Mouse (Mus musculus): ENCODE results near the gene Pepd. TPM values are rescaled to one million over a fixed set of nuclear protein-coding genes. Genes with fewer than 3 reads are reported as not detected.

Gene Pepd
- total and polyA plus RNA-seq, 3 experiments = 29.7 to 48.0 TPM; not detected in 1

DNA sequence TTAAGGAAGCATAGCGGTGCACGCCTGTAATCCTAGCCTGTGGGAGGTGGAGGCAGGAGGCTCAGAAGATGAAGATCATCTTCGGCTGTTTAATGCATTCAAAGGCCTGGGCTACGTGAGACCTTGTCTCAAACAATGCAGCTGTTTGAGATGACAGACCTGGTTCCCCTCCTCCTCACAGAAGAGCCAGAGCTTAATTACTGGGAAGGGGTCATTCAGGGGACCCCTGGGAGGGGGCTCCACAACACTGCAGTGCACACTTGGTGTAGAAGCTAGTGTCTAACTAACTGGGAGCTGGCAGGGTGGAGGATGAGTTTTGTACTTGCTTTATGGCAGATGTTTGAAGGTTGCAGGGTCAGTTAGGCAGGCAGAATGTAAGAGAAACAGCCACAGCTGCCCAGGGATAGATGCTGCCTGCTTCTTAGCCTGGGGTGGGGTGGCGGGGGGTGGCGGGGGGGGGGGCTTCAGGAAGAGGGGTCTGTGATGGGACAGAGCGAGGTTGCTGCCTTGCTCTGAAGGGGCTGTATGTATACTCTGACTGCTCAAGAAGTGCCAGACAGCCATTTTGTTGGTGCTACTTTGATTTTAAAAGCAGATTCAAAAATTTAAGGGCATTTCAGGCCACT is 26.6 kb downstream of the Pepd start:
- no peak overlapping the region for H3K27ac ChIP-seq (ENCODE audit: control insufficient read depth, low read depth, low read length)
- no peaks in the 10 kb centered on the region for H3K4me1 ChIP-seq (ENCODE audit: control insufficient read depth in 1 of 2, insufficient read depth in 2 of 2, low read length in 2 of 2)
- H3K36me3 ChIP-seq (ENCODE audit: control insufficient read depth in 1 of 2, insufficient read depth in 2 of 2, low read length in 2 of 2) = no peaks in the 10 kb centered on the region; a peak in 1 of 4 replicates
- H3K9ac ChIP-seq (ENCODE audit: control insufficient read depth, low read depth, low read length, poor library complexity, severe bottlenecking) = no peak overlapping the region
- DNase-seq (ENCODE audit: low read depth, low spot score) = no peak
- H3K4me3 ChIP-seq (ENCODE audit: control insufficient read depth in 1 of 2, insufficient read depth in 1 of 2, low read depth in 2 of 2, low read length in 2 of 2) = no peak overlapping the region
- H3K27me3 ChIP-seq (ENCODE audit: control insufficient read depth in 1 of 2, insufficient read depth in 2 of 2, low read length in 2 of 2) = no peaks in the 10 kb centered on the region
- TF ChIP-seq ELF1 (IDR thresholded peaks at IDR 0.05; ENCODE audit: low read depth, low read length) (no peak), JUND (IDR thresholded peaks at IDR 0.05; ENCODE audit: low read depth, low read length) (no peak), ZC3H11A (IDR thresholded peaks at IDR 0.05; ENCODE audit: low read depth, low read length) (no peak), ZMIZ1 (IDR thresholded peaks at IDR 0.05; ENCODE audit: low read depth, low read length) (no peak), EP300 (IDR thresholded peaks at IDR 0.05; ENCODE audit: low read depth in 1 of 2, low read length in 2 of 2) (no peak), POLR2A (IDR thresholded peaks at IDR 0.05; ENCODE audit: control insufficient read depth in 1 of 2, insufficient read depth in 1 of 2, low read depth in 1 of 2, low read length in 2 of 2, poor library complexity in 1 of 2) (no peak), MYC (IDR thresholded peaks at IDR 0.05; ENCODE audit: low read depth, low read length) (no peak), MAFK (IDR thresholded peaks at IDR 0.05; ENCODE audit: borderline replicate concordance, low read depth, low read length) (no peak), BHLHE40 (IDR thresholded peaks at IDR 0.05; ENCODE audit: borderline replicate concordance, low read depth, low read length) (no peak), MEF2A (IDR thresholded peaks at IDR 0.05; ENCODE audit: extremely low read depth, insufficient replicate concordance, low read depth, low read length, poor library complexity, severe bottlenecking) (no peak), CTCF (IDR thresholded peaks at IDR 0.05 in 2 of 3, conservative IDR thresholded peaks at IDR 0.05 in 1 of 3; ENCODE audit: control insufficient read depth in 1 of 3, insufficient read depth in 1 of 3, low read depth in 2 of 3, low read length in 3 of 3, poor library complexity in 1 of 3, severe bottlenecking in 1 of 3) (no peak), MAX (IDR thresholded peaks at IDR 0.05; ENCODE audit: low read length) (no peak), MYB (IDR thresholded peaks at IDR 0.05; ENCODE audit: low read depth, low read length) (no peak)
- no peaks in the 10 kb centered on the region for H3K9me3 ChIP-seq (replicated peaks; ENCODE audit: insufficient read depth, low read length)
- no peaks in the 10 kb centered on the region for H3K79me2 ChIP-seq (ENCODE audit: control insufficient read depth, insufficient read depth, low read length, poor library complexity)

DNA sequence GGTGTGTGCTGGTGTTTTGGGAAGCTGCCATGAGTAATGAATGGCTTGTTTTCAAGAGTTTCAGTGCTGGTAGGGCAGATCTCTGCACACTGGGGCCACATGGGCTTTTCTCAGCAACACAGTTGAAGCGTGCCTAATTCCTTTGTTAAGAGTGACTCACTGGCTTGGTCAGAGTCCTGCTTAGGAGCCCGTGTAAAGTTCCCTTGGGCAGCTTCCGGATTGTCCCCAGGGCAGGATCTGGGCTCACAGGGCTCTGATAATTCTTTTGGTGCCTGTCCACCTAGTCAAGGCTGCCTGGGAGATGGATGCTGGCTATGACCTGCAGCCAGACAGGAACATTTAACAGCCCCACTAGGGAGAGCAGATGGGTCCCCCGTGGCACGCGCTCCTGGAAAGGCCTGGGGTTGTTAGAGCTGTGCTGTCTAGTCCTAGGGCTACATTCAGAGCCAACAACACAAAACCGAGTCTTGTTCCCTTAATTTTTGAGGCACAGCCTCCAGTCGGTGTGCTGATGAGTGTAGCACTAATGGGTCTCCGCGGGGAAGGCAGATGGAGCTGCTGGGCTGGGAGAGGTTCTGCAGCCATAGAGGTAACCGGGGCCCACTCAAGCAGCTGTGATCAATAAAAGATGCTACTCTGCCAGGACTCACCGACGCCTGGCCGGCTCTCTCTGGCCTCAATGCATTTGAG is 27.2 kb downstream of the Pepd start:
- Histone ChIP-seq H3K36me3 (ENCODE audit: control insufficient read depth in 1 of 2, insufficient read depth in 2 of 2, low read length in 2 of 2) (no peaks in the 10 kb centered on the region; a peak in 1 of 4 replicates), H3K9ac (ENCODE audit: control insufficient read depth, low read depth, low read length, poor library complexity, severe bottlenecking) (no peak overlapping the region), H3K27me3 (ENCODE audit: control insufficient read depth in 1 of 2, insufficient read depth in 2 of 2, low read length in 2 of 2) (no peaks in the 10 kb centered on the region), H3K79me2 (ENCODE audit: control insufficient read depth, insufficient read depth, low read length, poor library complexity) (no peaks in the 10 kb centered on the region), H3K27ac (ENCODE audit: control insufficient read depth, low read depth, low read length) (no peak overlapping the region), H3K4me3 (ENCODE audit: control insufficient read depth in 1 of 2, insufficient read depth in 1 of 2, low read depth in 2 of 2, low read length in 2 of 2) (no peak overlapping the region), H3K4me1 (ENCODE audit: control insufficient read depth in 1 of 2, insufficient read depth in 2 of 2, low read length in 2 of 2) (no peaks in the 10 kb centered on the region), H3K9me3 (replicated peaks; ENCODE audit: insufficient read depth, low read length) (no peaks in the 10 kb centered on the region)
- TF ChIP-seq TBP (IDR thresholded peaks at IDR 0.05; ENCODE audit: low read depth, low read length) (no peak), ZC3H11A (IDR thresholded peaks at IDR 0.05; ENCODE audit: low read depth, low read length) (no peak), CHD2 (IDR thresholded peaks at IDR 0.05; ENCODE audit: low read length) (no peak), MYB (IDR thresholded peaks at IDR 0.05; ENCODE audit: low read depth, low read length) (no peak), TAL1 (IDR thresholded peaks at IDR 0.05; ENCODE audit: low read length) (no peak), ZKSCAN1 (IDR thresholded peaks at IDR 0.05; ENCODE audit: low read depth, low read length) (no peak), MAFK (IDR thresholded peaks at IDR 0.05; ENCODE audit: borderline replicate concordance, low read depth, low read length) (no peak), MAX (IDR thresholded peaks at IDR 0.05; ENCODE audit: low read length) (no peak)
- no peak for DNase-seq (ENCODE audit: low read depth, low spot score)

All from MEL (cell line).